Mouse (Mus musculus) central nervous system, embryonic 18 days (tissue): ENCODE data around the gene Chrdl1. TPM values are rescaled to one million over a fixed set of nuclear protein-coding genes. Genes with fewer than 3 reads are reported as not detected.

Experiments
- polyA plus RNA-seq: library from polyadenylated mRNA; depleted of rRNA; stranded (reverse); fragments of >200 nt; gene quantifications from 2 replicates; pipeline ENCODE4 v1.2.3, GENCODE M21; 2012; rRNA removed

Gene Chrdl1
- 2.0 and 2.6 TPM in 2 replicates for polyA plus RNA-seq

DNA sequence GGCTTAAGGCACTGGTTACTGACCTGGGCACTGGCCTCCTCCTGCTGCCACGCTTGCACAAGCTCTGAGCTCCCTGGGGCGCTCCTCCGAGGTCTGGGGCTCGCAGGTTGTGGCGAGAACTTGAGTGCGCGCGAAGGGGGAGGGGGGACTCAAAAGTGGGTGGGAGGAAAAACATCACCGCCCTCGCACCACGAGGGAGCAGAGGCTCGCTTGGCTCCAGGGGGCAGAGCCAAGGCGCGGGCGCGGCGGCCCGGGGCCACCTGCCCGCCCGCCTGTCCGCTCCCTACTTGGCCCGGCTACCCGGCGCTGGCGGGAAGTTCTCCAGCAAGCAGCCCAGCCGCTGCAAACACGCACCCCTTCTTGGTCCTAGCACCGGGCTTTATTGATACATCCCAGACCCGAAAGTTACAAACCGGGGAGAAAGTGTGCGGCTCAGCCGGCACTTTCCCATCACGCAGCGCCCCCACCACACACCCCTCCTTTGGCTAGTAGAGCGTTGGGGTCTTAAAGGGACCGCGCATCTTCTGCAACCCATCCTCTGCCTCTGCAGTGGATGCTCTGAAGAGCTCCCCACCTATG is at the start of gene Chrdl1:
Chrdl1 (minus strand) TSS at position 472 of the 579 bp plus-strand sequence.

Other genes starting within 250 kb of the Chrdl1 start
- 36.9 and 39.1 TPM in 2 replicates for gene Pak3, start 124.3 kb upstream of the Chrdl1 start, polyA plus RNA-seq